Mouse (Mus musculus): ENCODE measurements around the gene Cntnap5c. TPM values are rescaled to one million over a fixed set of nuclear protein-coding genes. Genes with fewer than 3 reads are reported as not detected.

The Cntnap5c gene
- polyA plus RNA-seq, 1 experiment from 2014 or later: not detected

DNA sequence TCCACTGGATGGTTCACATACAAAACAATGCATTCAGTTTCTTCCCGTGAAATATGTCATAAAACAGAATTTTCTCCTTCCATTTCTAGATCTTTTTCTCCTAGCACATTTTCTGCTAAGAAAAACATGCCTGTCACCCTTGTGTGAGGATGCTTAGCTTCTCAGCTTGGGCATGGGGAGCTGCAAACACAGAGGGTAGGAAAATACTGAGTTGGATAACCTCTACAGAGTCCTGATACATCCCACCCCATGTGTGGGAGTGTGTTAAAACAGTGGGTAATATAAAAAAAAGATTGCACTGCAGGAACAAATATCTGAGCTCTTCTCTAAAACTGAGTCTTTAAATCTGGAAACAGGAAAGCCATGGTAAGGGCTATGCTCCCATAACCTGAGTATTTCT lies 339.0 kb downstream of the Cntnap5c start:
- ATAC-seq (ENCODE audit: low read depth): no peak
- no peaks in the 10 kb centered on the region for H3K36me3 ChIP-seq (ENCODE audit: control insufficient read depth, insufficient read depth, low read length)
- H3K4me2 ChIP-seq (ENCODE audit: low read depth, low read length): no peak overlapping the region
- 51% methylated on average over 1 of the region's 1 CpGs for WGBS
- H3K4me3 ChIP-seq (ENCODE audit: low read length): no peak overlapping the region
- H3K9ac ChIP-seq (ENCODE audit: low read length): no peak overlapping the region
- no peaks in the 10 kb centered on the region for H3K4me1 ChIP-seq (replicated peaks; ENCODE audit: control insufficient read depth, insufficient read depth, low read length)
- H3K27me3 ChIP-seq (ENCODE audit: control insufficient read depth, insufficient read depth, low read depth, low read length): no peaks in the 10 kb centered on the region
- H3K9me3 ChIP-seq (ENCODE audit: control insufficient read depth, low read length): no peaks in the 10 kb centered on the region
- no peak overlapping the region for H3K27ac ChIP-seq (ENCODE audit: low read length)

DNA sequence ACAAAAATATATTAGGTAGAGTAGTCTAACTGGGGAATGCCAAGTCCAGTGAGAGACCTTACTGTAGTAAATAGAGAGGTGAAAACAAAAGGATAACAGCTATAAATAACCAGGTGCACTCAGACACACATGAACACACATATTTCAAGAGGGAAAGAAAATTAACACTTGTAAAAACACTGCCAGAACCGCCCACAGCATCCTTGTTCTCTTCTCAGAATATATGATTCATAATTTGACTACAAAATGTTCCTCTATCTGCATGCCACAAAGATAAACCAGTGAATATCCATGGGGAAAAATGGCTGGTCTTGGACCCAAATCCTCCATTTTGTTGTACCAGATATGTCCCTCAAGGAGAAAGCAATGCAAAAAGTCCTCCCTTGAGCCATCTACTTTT lies 417.8 kb downstream of the Cntnap5c start:
- ATAC-seq (ENCODE audit: low read depth): no peak
- Histone ChIP-seq H3K27me3 (ENCODE audit: control insufficient read depth, insufficient read depth, low read depth, low read length) (no peaks in the 10 kb centered on the region), H3K4me3 (ENCODE audit: low read length) (no peak overlapping the region), H3K4me1 (replicated peaks; ENCODE audit: control insufficient read depth, insufficient read depth, low read length) (no peaks in the 10 kb centered on the region), H3K27ac (ENCODE audit: low read length) (no peak overlapping the region), H3K4me2 (ENCODE audit: low read depth, low read length) (no peak overlapping the region), H3K9ac (ENCODE audit: low read length) (no peak overlapping the region), H3K9me3 (ENCODE audit: control insufficient read depth, low read length) (no peaks in the 10 kb centered on the region), H3K36me3 (ENCODE audit: control insufficient read depth, insufficient read depth, low read length) (no peaks in the 10 kb centered on the region)
- whole genome bisulfite sequencing: 73% methylated on average over 1 of the region's 1 CpGs

DNA sequence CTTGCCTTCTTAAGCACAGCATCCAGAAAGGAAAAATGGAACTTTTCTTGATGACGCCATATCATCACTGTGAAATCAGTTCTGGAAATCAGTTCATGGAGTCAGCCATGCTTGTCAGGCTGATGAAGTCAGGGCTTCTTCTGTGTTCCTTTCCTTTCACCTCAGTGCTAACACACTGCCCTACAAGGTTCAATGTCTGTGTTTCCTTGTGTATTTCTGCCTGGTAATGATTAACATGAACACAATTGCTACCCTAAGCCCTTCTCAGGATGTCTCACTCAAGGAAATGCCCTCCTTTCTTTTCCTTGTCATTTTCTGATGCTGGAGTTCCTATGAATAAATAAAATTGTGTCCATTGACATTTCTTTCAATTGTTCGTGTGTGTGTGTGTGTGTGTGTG lies 431.8 kb downstream of the Cntnap5c start:
- no peaks in the 10 kb centered on the region for H3K27me3 ChIP-seq (ENCODE audit: control insufficient read depth, insufficient read depth, low read depth, low read length)
- no peak overlapping the region for H3K4me3 ChIP-seq (ENCODE audit: low read length)
- H3K4me1 ChIP-seq (replicated peaks; ENCODE audit: control insufficient read depth, insufficient read depth, low read length): no peaks in the 10 kb centered on the region
- no peak overlapping the region for H3K9ac ChIP-seq (ENCODE audit: low read length)
- no peak overlapping the region for H3K27ac ChIP-seq (ENCODE audit: low read length)
- ATAC-seq (ENCODE audit: low read depth): no peak
- no peaks in the 10 kb centered on the region for H3K36me3 ChIP-seq (ENCODE audit: control insufficient read depth, insufficient read depth, low read length)
- no peak overlapping the region for H3K4me2 ChIP-seq (ENCODE audit: low read depth, low read length)
- WGBS: 84% methylated on average over 2 of the region's 2 CpGs
- H3K9me3 ChIP-seq (ENCODE audit: control insufficient read depth, low read length): no peaks in the 10 kb centered on the region

DNA sequence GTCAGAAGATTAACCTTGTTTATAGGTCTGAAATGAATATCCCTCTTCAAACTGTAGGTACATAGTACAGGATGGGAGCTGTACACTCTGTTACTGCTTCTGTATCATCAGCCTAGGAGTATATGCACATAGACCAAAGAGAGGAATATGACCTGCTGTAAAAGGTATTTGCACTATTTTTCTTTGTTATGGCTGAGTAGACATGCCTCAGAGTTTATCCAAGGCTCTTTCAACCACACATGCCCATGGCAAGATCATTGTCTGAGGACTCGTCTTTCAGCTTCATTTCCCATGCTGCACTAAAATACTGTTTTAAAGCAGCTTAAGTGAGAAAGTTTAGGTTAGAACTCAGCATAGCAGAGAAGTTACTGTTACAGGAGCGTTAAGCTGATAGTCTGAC lies 498.7 kb downstream of the Cntnap5c start:
- Histone ChIP-seq H3K27ac (ENCODE audit: low read length) (no peak overlapping the region), H3K4me2 (ENCODE audit: low read depth, low read length) (no peak overlapping the region), H3K4me3 (ENCODE audit: low read length) (no peak overlapping the region), H3K4me1 (replicated peaks; ENCODE audit: control insufficient read depth, insufficient read depth, low read length) (no peaks in the 10 kb centered on the region), H3K9ac (ENCODE audit: low read length) (no peak overlapping the region), H3K9me3 (ENCODE audit: control insufficient read depth, low read length) (no peaks in the 10 kb centered on the region), H3K27me3 (ENCODE audit: control insufficient read depth, insufficient read depth, low read depth, low read length) (no peaks in the 10 kb centered on the region), H3K36me3 (ENCODE audit: control insufficient read depth, insufficient read depth, low read length) (no peaks in the 10 kb centered on the region)
- no peak for ATAC-seq (ENCODE audit: low read depth)
- 66% methylated on average over 2 of the region's 2 CpGs for WGBS

DNA sequence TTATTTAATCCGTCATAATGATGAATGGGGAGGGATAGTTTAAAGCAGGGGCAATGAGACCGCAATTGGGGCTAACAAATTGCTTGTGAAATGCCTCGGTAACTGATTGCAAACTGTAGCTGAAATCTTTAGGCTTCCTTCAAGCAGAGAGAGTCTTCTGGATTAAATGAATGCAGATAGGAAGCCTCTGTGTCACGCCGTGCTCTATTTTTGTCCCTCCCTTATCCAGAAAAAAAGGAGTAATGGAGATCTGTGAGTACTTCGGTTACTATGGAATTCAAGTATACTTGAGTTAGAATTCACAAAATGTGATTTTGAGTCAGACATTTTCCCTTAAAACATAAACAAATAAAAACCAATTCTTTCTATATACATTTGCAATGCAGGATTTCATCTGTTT lies 581.9 kb downstream of the Cntnap5c start:
- ATAC-seq (ENCODE audit: low read depth): no peak
- Histone ChIP-seq H3K36me3 (ENCODE audit: control insufficient read depth, insufficient read depth, low read length) (no peaks in the 10 kb centered on the region), H3K9me3 (ENCODE audit: control insufficient read depth, low read length) (no peaks in the 10 kb centered on the region), H3K27ac (ENCODE audit: low read length) (no peak overlapping the region), H3K4me2 (ENCODE audit: low read depth, low read length) (no peak overlapping the region), H3K27me3 (ENCODE audit: control insufficient read depth, insufficient read depth, low read depth, low read length) (no peaks in the 10 kb centered on the region), H3K4me1 (replicated peaks; ENCODE audit: control insufficient read depth, insufficient read depth, low read length) (no peaks in the 10 kb centered on the region), H3K4me3 (ENCODE audit: low read length) (no peak overlapping the region), H3K9ac (ENCODE audit: low read length) (no peak overlapping the region)
- WGBS: 66% methylated on average over 6 of the region's 6 CpGs

GRCm38 (mm10) chr17:58356224-58356623 lies 586.9 kb downstream of the Cntnap5c start:
- Histone ChIP-seq H3K27me3 (ENCODE audit: control insufficient read depth, insufficient read depth, low read depth, low read length) (no peaks in the 10 kb centered on the region), H3K9me3 (ENCODE audit: control insufficient read depth, low read length) (no peaks in the 10 kb centered on the region), H3K27ac (ENCODE audit: low read length) (no peak overlapping the region), H3K4me3 (ENCODE audit: low read length) (no peak overlapping the region), H3K36me3 (ENCODE audit: control insufficient read depth, insufficient read depth, low read length) (no peaks in the 10 kb centered on the region), H3K4me2 (ENCODE audit: low read depth, low read length) (no peak overlapping the region), H3K4me1 (replicated peaks; ENCODE audit: control insufficient read depth, insufficient read depth, low read length) (no peaks in the 10 kb centered on the region), H3K9ac (ENCODE audit: low read length) (no peak overlapping the region)
- ATAC-seq (ENCODE audit: low read depth): no peak
- 34% methylated on average over 2 of the region's 2 CpGs for WGBS

DNA sequence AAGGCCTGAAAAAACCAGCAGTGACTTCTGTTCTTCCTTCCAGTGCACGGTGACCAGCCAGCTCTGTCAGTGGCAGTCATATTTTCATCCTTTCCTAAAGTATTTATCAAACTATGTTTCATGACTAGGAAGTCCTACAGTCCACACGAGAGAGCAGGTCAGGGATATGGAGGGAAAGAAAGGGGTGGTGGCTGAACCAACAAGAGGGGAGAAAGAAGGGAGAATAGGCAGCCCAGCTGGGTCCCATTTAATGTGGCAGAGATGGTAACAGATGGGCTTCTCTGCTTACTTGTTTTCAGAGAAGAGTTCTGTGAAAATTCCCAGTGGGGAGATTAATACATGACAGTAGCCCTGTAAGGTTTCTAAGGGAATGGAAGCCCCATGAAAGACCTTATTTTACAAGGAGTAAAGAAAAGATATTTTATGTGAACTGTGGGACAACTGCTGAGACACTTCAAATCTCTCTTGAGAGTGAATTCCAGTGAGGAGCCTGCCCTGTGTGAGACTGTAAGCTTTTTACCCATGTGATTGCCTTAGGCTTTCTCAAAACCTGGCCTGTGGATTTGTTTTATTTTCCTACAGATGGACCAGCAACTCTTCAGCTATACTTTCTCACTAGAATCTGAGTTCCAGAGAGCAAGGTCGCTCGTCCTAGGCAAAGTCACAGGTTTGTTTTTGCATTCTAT lies 594.4 kb downstream of the Cntnap5c start:
- H3K9ac ChIP-seq (ENCODE audit: low read length): no peak overlapping the region
- H3K36me3 ChIP-seq (ENCODE audit: control insufficient read depth, insufficient read depth, low read length): no peaks in the 10 kb centered on the region
- no peaks in the 10 kb centered on the region for H3K27me3 ChIP-seq (ENCODE audit: control insufficient read depth, insufficient read depth, low read depth, low read length)
- H3K4me2 ChIP-seq (ENCODE audit: low read depth, low read length): no peak overlapping the region
- 73% methylated on average over 4 of the region's 4 CpGs for WGBS
- no peak overlapping the region for H3K4me3 ChIP-seq (ENCODE audit: low read length)
- H3K27ac ChIP-seq (ENCODE audit: low read length): no peak overlapping the region
- ATAC-seq (ENCODE audit: low read depth): no peak
- H3K4me1 ChIP-seq (replicated peaks; ENCODE audit: control insufficient read depth, insufficient read depth, low read length): no peaks in the 10 kb centered on the region
- H3K9me3 ChIP-seq (ENCODE audit: control insufficient read depth, low read length): no peaks in the 10 kb centered on the region

- H3K27me3 ChIP-seq (ENCODE audit: control insufficient read depth, insufficient read depth, low read depth, low read length): no peaks in the 10 kb centered on the region
- ATAC-seq (ENCODE audit: low read depth): no peak
- H3K9ac ChIP-seq (ENCODE audit: low read length): no peak overlapping the region
- no peaks in the 10 kb centered on the region for H3K9me3 ChIP-seq (ENCODE audit: control insufficient read depth, low read length)
- H3K27ac ChIP-seq (ENCODE audit: low read length): no peak overlapping the region
- H3K4me2 ChIP-seq (ENCODE audit: low read depth, low read length): no peak overlapping the region
- H3K36me3 ChIP-seq (ENCODE audit: control insufficient read depth, insufficient read depth, low read length): no peaks in the 10 kb centered on the region
- no peaks in the 10 kb centered on the region for H3K4me1 ChIP-seq (replicated peaks; ENCODE audit: control insufficient read depth, insufficient read depth, low read length)
- no peak overlapping the region for H3K4me3 ChIP-seq (ENCODE audit: low read length)
Measured at GRCm38 (mm10) chr17:58370089-58370488, 600.7 kb downstream of the Cntnap5c start.

GRCm38 (mm10) chr17:58407769-58408168 lies 638.4 kb downstream of the Cntnap5c start:
- no peak overlapping the region for H3K9ac ChIP-seq (ENCODE audit: low read length)
- no peak overlapping the region for H3K27ac ChIP-seq (ENCODE audit: low read length)
- H3K9me3 ChIP-seq (ENCODE audit: control insufficient read depth, low read length): no peaks in the 10 kb centered on the region
- no peaks in the 10 kb centered on the region for H3K36me3 ChIP-seq (ENCODE audit: control insufficient read depth, insufficient read depth, low read length)
- no peak for ATAC-seq (ENCODE audit: low read depth)
- H3K27me3 ChIP-seq (ENCODE audit: control insufficient read depth, insufficient read depth, low read depth, low read length): no peaks in the 10 kb centered on the region
- no peaks in the 10 kb centered on the region for H3K4me1 ChIP-seq (replicated peaks; ENCODE audit: control insufficient read depth, insufficient read depth, low read length)
- H3K4me2 ChIP-seq (ENCODE audit: low read depth, low read length): no peak overlapping the region
- no peak overlapping the region for H3K4me3 ChIP-seq (ENCODE audit: low read length)

- Histone ChIP-seq H3K9ac (ENCODE audit: low read length) (no peak overlapping the region), H3K4me1 (replicated peaks; ENCODE audit: control insufficient read depth, insufficient read depth, low read length) (no peaks in the 10 kb centered on the region), H3K27ac (ENCODE audit: low read length) (no peak overlapping the region), H3K27me3 (ENCODE audit: control insufficient read depth, insufficient read depth, low read depth, low read length) (no peaks in the 10 kb centered on the region), H3K4me2 (ENCODE audit: low read depth, low read length) (no peak overlapping the region), H3K4me3 (ENCODE audit: low read length) (no peak overlapping the region), H3K9me3 (ENCODE audit: control insufficient read depth, low read length) (no peaks in the 10 kb centered on the region), H3K36me3 (ENCODE audit: control insufficient read depth, insufficient read depth, low read length) (no peaks in the 10 kb centered on the region)
- ATAC-seq (ENCODE audit: low read depth): no peak
- 72% methylated on average over 1 of the region's 1 CpGs for WGBS
Measured at GRCm38 (mm10) chr17:58408756-58409155, 639.4 kb downstream of the Cntnap5c start.
